Mouse (Mus musculus): ENCODE results near the gene Olfr750.

GRCm38 (mm10) chr14:51104366-51104765 lies 30.1 kb upstream of the Olfr750 start:
- TF ChIP-seq CTCF (conservative IDR thresholded peaks at IDR 0.05; ENCODE audit: insufficient read depth, insufficient read length, low read depth, low read length) (no peak), POLR2A (IDR thresholded peaks at IDR 0.05; ENCODE audit: low read depth, low read length) (no peak)
